Mouse (Mus musculus) embryonic facial prominence, embryonic 13.5 days (tissue): ENCODE measurements around the gene Atraid. TPM values are rescaled to one million over a fixed set of nuclear protein-coding genes. Genes with fewer than 3 reads are reported as not detected.

Experiments
- polyA plus RNA-seq: library from polyadenylated mRNA; unstranded; fragments of >200 nt; fragmentation: Nextera tagmentation; extraction: Ambion mirVana; gene quantifications from 2 replicates; pipeline ENCODE4 v1.2.1, GENCODE M21; 2015

Atraid gene
- polyA plus RNA-seq, 1 experiment from 2014 or later = 138 TPM

Other genes starting within 250 kb of the Atraid start
- 23.9 and 25.8 TPM in 2 replicates for gene Mapre3, start 233.7 kb upstream of the Atraid start, polyA plus RNA-seq
- 71.1 and 82.2 TPM in 2 replicates for gene Tmem214, start 180.3 kb upstream of the Atraid start, polyA plus RNA-seq
- gene Agbl5, start 159.6 kb upstream of the Atraid start, polyA plus RNA-seq = 28.6 and 32.8 TPM in 2 replicates
- gene Ost4, start 140.5 kb upstream of the Atraid start, polyA plus RNA-seq = 415 and 422 TPM in 2 replicates
- 199 and 251 TPM in 2 replicates for gene Emilin1, start 134.9 kb upstream of the Atraid start, polyA plus RNA-seq
- gene Khk, start 126.9 kb upstream of the Atraid start, polyA plus RNA-seq = 17.4 and 17.8 TPM in 2 replicates
- 8.2 and 11.5 TPM in 2 replicates for gene Cgref1, start 102.7 kb upstream of the Atraid start, polyA plus RNA-seq
- gene Preb, start 88.0 kb upstream of the Atraid start, polyA plus RNA-seq = 132 and 133 TPM in 2 replicates
- 0.08 TPM in 1 of 2 replicates, not detected in the other for gene Tcf23, start 79.7 kb upstream of the Atraid start, polyA plus RNA-seq
- gene Slc5a6, start 612 bp downstream of the Atraid start, polyA plus RNA-seq = 10.2 and 11.8 TPM in 2 replicates
- gene Cad, start 6.5 kb downstream of the Atraid start, polyA plus RNA-seq = 27.9 and 30.2 TPM in 2 replicates
- not detected in 2 replicates for gene Dnajc5g, start 58.0 kb downstream of the Atraid start, polyA plus RNA-seq
- gene Slc30a3, start 59.9 kb downstream of the Atraid start, polyA plus RNA-seq = 0.73 TPM in 1 of 2 replicates, not detected in the other
- gene Trim54, start 68.4 kb downstream of the Atraid start, polyA plus RNA-seq = 0.37 and 0.62 TPM in 2 replicates
- not detected in 2 replicates for gene Ucn, start 90.5 kb downstream of the Atraid start, polyA plus RNA-seq
- gene Mpv17, start 105.9 kb downstream of the Atraid start, polyA plus RNA-seq = 69.4 and 70.2 TPM in 2 replicates
- 0.41 and 2.6 TPM in 2 replicates for gene Gm29609, start 131.6 kb downstream of the Atraid start, polyA plus RNA-seq
- gene Gtf3c2, start 131.8 kb downstream of the Atraid start, polyA plus RNA-seq = 81.9 and 87.5 TPM in 2 replicates
- gene Snx17, start 144.9 kb downstream of the Atraid start, polyA plus RNA-seq = 134 and 155 TPM in 2 replicates
- 61.8 and 71.2 TPM in 2 replicates for gene Eif2b4, start 145.1 kb downstream of the Atraid start, polyA plus RNA-seq
- 11.2 and 14.8 TPM in 2 replicates for gene Zfp513, start 154.0 kb downstream of the Atraid start, polyA plus RNA-seq
- gene Ppm1g, start 172.4 kb downstream of the Atraid start, polyA plus RNA-seq = 130 and 139 TPM in 2 replicates
- 159 and 161 TPM in 2 replicates for gene Nrbp1, start 192.6 kb downstream of the Atraid start, polyA plus RNA-seq
- 0.54 TPM in 1 of 2 replicates, not detected in the other for gene Gm9970, start 192.9 kb downstream of the Atraid start, polyA plus RNA-seq
- 15.4 and 16.2 TPM in 2 replicates for gene Krtcap3, start 203.4 kb downstream of the Atraid start, polyA plus RNA-seq
- 44.8 and 47.1 TPM in 2 replicates for gene Ift172, start 242.8 kb downstream of the Atraid start, polyA plus RNA-seq
- gene Fndc4, start 247.8 kb downstream of the Atraid start, polyA plus RNA-seq = 80.5 and 89.0 TPM in 2 replicates
- 0.79 and 1.0 TPM in 2 replicates for gene Gckr, start 249.1 kb downstream of the Atraid start, polyA plus RNA-seq